Mouse (Mus musculus): Measurements from ENCODE around the gene Slc22a20.

The Slc22a20 gene

GRCm38 (mm10) chr19:5922963-5923362, 63.0 kb downstream of the Slc22a20 start:
- no peak for DNase-seq

- no peak for DNase-seq
Observed at GRCm38 (mm10) chr19:5922119-5922942, 63.6 kb downstream of the Slc22a20 start.

- peak; percentile 40 for DNase-seq
Observed at GRCm38 (mm10) chr19:5921715-5922114, 64.2 kb downstream of the Slc22a20 start.
